Mouse (Mus musculus) liver, adult 2 months (tissue): ENCODE measurements at regions not wholly inside any gene's neighbourhood (a gene's known extent, or its start where the extent isn't known, plus 50 kb on each side); places are given as distances from the start of the nearest gene placed in this dataset.

Source experiments
- CTCF ChIP-seq: fragments of 200-500 bp; IDR thresholded peaks from 2 replicates; pipeline ENCODE4 v1.5.1; 2011; ENCODE audit warnings: low read depth, low read length, control low read depth
- POLR2A ChIP-seq: fragments of 200-500 bp; IDR thresholded peaks from 2 replicates; pipeline ENCODE4 v1.6.1; 2011; ENCODE audit warnings: low read length, control low read depth; ENCODE audit not compliant: insufficient read depth; ENCODE audit errors: extremely low read depth

- no peak for TF ChIP-seq CTCF
- no peak for TF ChIP-seq POLR2A
Observed at GRCm38 (mm10) chr1:42591855-42592254, 103.7 kb upstream of the Pou3f3 start.
